Mouse (Mus musculus): ENCODE data around the gene Ptpre.

- TF ChIP-seq CTCF (conservative IDR thresholded peaks at IDR 0.05; ENCODE audit: low read length) (no peak), POU5F1 (IDR thresholded peaks at IDR 0.05; ENCODE audit: borderline replicate concordance, low read length) (no peak), NANOG (IDR thresholded peaks at IDR 0.05; ENCODE audit: borderline replicate concordance, low read length) (no peak)
Measured at GRCm38 (mm10) chr7:135621649-135622048, 84.4 kb downstream of the Ptpre start.

All from E14TG2a.4 (cell line).